Mouse (Mus musculus) CD8-positive naive resting alpha-beta T cell, adult 57 days (primary cell): Measurements from ENCODE around the gene Cyp2d10. TPM values are rescaled to one million over a fixed set of nuclear protein-coding genes. Genes with fewer than 3 reads are reported as not detected.

Experiments used
- total RNA-seq: library from RNA; stranded (reverse); gene quantifications from one replicate; pipeline ENCODE4 v1.2.4, GENCODE M21; 2023

The Cyp2d10 gene
- total RNA-seq = not detected

DNA sequence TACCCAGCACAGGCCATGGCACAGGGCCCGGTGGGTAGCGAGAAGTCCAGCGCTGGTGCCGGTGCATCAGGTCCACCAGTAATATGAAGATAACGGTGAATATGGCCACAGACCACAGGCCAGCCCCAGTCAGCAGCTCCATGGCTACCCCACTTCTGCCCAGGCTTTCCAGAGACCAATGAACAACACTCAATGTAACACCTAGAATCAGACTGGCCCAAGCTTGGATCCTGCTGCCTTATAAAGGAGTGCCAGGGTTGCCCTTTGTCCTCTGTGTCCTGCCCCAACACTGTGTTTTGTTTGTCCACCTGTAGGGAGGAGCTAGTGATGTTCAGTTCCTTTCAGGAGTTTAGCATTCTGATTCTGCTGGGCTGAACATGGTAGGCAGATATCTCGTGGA lies at the start of gene Cyp2d10:
Gene Cyp2d10, minus strand, starts transcription at position 215 of the 400 bp plus-strand sequence.

DNA sequence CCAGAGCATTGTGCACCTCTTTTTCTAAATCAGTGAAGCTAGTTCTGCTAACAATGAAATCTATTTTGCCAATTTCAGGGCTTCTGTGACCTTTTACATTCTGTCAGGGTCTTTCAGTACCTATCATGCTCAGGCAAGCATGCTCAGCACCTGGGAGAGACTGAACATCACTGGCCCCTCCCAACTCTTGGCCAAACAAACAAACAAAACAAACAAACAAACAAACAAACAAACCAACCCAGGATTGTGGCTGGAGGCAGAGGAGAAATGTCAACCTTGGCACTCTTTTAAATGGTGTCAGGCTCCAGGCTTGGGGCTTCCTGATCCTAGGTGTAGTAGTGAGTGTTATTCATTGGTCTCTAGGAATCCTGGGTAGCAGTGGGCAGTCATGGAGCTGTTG lies 26.1 kb upstream of the Cyp2d10 start, which contains the start of gene Cyp2d9:
Gene Cyp2d9, plus strand, starts transcription at position 301 of the 400 bp plus-strand sequence.

DNA sequence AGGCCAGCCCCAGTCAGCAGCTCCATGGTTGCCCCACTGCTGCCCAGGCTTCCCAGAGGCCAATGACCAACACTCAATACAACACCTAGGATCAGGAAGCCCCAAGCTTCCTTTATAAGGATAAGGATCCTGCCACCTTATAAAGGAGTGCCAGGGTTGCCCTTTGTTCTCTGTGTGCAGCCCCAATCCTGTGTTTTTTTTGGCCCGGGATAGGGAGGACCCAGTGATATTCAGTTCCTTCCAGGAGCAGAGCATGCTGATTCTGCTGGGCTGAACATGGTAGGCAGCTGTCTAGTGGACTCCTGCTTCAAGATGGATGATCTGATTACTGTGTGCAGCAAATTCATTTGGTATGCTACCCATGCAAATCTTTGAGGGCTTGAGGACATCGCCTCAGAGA lies 13.1 kb downstream of the Cyp2d10 start, which contains the start of gene Cyp2d11:
Gene Cyp2d11, minus strand, starts transcription at position 101 of the 400 bp plus-strand sequence.

DNA sequence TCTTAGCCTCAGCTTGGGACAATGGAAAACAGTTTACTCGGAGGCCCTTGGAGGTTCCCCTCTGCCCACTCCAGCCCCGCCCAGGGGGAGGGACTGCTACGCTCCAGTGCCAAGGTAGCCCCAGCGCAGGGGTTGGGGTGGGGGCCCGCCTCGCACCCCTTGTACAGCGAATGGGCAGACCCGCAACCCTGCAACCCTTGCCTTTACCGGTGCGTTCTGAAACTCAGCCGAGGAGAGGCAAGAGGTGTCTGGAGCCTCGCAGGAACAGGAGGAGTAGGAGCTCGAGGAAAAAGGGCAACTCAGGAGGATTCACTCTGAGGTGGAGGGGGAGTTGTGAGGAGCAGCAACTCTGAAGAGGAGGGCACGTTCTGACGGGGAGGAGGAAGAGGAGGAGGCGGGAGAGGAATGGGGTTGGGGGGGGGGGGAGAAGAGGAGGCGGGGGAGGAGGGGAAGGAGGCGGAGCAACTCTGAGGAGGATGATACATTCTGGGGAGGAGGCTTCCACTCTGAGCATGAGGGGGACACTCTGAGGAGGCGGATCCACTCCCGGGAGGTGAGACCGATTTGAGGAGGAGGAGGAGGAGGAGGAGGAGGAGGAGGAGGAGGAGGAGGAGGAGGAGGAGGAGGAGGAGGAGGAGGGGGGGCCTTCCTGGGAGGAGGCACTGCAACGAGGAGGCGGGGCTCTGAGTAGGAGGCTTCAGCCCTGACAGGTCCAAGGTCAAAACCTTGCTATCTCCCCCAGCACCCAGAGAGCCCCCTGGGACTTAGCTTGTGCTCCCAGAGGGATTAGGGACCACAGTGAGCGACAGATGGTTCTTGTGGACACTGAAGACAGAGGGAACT lies 26.9 kb downstream of the Cyp2d10 start, which contains the start of gene Cyp2d22:
Gene Cyp2d22, minus strand, starts transcription at position 390 of the 843 bp plus-strand sequence.

DNA sequence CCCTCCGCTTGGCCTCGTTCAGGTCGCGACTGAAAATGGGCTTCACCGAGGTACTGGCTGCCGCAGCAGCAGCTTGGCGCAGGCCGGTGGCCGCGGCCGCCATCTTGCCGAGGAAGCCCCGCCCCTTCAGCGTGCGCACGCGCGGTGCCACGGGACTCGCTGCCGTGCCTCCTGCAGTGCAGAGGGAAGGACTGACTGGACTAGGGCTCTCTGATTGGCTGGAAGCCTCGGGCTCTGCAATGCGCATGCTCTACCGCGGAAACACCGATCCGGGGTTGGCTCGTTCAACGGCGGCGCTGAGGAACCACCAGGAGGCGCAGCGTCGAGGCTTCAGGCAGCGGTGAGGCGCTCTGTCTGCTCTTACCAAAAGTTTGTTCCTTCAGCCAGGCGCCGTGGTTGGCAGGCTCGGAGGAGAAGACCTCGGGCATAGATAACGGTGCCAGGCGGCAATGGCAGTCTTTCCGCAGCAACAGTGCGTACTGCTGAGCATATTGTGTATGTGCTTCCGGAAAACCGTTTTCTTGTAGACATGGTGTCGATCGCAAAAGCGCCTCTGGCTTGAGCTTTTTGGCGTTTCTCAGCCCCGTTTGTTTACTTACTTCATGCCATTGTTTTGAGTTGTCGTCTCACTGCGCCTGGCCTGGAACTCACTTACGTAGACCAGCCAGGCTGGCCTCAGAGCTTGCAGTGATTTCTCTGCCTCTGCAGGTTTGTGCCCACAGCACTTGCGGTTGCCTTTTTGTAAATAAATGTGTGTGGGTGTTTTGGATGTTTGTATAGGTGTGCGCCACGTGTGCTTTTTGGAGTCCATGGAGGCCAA lies 52.7 kb downstream of the Cyp2d10 start, which contains the start of gene Ndufa6:
Gene Ndufa6, minus strand, starts transcription at position 197 of the 820 bp plus-strand sequence.

Other genes starting within 250 kb of the Cyp2d10 start
- gene Shisa8, start 194.4 kb downstream of the Cyp2d10 start, total RNA-seq = 0.77 TPM
- gene Tnfrsf13c, start 182.8 kb downstream of the Cyp2d10 start, total RNA-seq = 15.5 TPM
- 0.83 TPM for gene Cenpm, start 162.4 kb downstream of the Cyp2d10 start, total RNA-seq
- gene 1500009C09Rik, start 154.8 kb downstream of the Cyp2d10 start, total RNA-seq = not detected
- gene Sept3, start 132.3 kb downstream of the Cyp2d10 start, total RNA-seq = not detected
- gene Wbp2nl, start 108.2 kb downstream of the Cyp2d10 start, total RNA-seq = not detected
- gene Naga, start 68.3 kb downstream of the Cyp2d10 start, total RNA-seq = 55.5 TPM
- gene Pheta2, start 68.3 kb downstream of the Cyp2d10 start, total RNA-seq = 1.1 TPM
- gene Smdt1, start 68.2 kb downstream of the Cyp2d10 start, total RNA-seq = 85.9 TPM
- gene Ndufa6, start 52.9 kb downstream of the Cyp2d10 start, total RNA-seq = 128 TPM
- 6.2 TPM for gene Cyp2d22, start 26.9 kb downstream of the Cyp2d10 start, total RNA-seq
- gene Cyp2d11, start 13.2 kb downstream of the Cyp2d10 start, total RNA-seq = not detected
- not detected for gene Cyp2d9, start 26.2 kb upstream of the Cyp2d10 start, total RNA-seq
- gene Cyp2d12, start 147.9 kb upstream of the Cyp2d10 start, total RNA-seq = not detected
- gene Cyp2d34, start 213.8 kb upstream of the Cyp2d10 start, total RNA-seq = not detected